Comparison of ENCODE assay signal across 9 mouse cellular contexts in genomic region chr14:75753206-75753605, GRCm38 (mm10). TPM values are rescaled to one million over a fixed set of nuclear protein-coding genes. Genes with fewer than 3 reads are reported as not detected.
DNase-seq lines count a peak whose midpoint lies in the region; ATAC-seq and TF ChIP-seq lines count a peak whose summit lies in the region.
"Had no signal": no experiment of that assay in that cellular context is flagged by ENCODE, and none has a peak within 500 bp of the region (broad histone marks: within the 10 kb centered on the region; RNA-seq: fewer than 3 reads in every experiment).

No protein-coding gene starts in this region.

- no peak for TF ChIP-seq CTCF in ES-Bruce4 (IDR thresholded peaks at IDR 0.05; ENCODE audit: low read depth, low read length)

- peaks cover 13% of the 10 kb centered on the region; the same call in 1 of the 2 replicates for H3K27me3 ChIP-seq in heart, embryonic 10.5 days (ENCODE audit: insufficient read depth, poor library complexity, severe bottlenecking)
- H3K27me3 ChIP-seq in ES-Bruce4 (ENCODE audit: control insufficient read depth, insufficient read depth, low read length, poor library complexity, severe bottlenecking) = no peaks in the 10 kb centered on the region
- no peaks in the 10 kb centered on the region for H3K27me3 ChIP-seq in hindbrain, embryonic 11.5 days (ENCODE audit: control insufficient read depth, insufficient read depth, low read length)
- H3K27me3 ChIP-seq in midbrain, embryonic 10.5 days (ENCODE audit: low read depth, poor library complexity, severe bottlenecking) = peaks cover 22% of the 10 kb centered on the region

- H3K4me1 ChIP-seq in heart, embryonic 10.5 days = peaks cover 11% of the 10 kb centered on the region
- peaks cover 1% of the 10 kb centered on the region for H3K4me1 ChIP-seq in ES-Bruce4 (ENCODE audit: control insufficient read depth, insufficient read depth, low read length)
- peaks cover 3% of the 10 kb centered on the region; the same call in 1 of the 2 replicates for H3K4me1 ChIP-seq in hindbrain, embryonic 11.5 days (replicated peaks; ENCODE audit: control insufficient read depth, insufficient read depth, low read length)
- peaks cover 31% of the 10 kb centered on the region for H3K4me1 ChIP-seq in midbrain, embryonic 10.5 days

- TF ChIP-seq EP300 in ES-Bruce4 (IDR thresholded peaks at IDR 0.05; ENCODE audit: insufficient read depth, low read depth, low read length) = no peak

- no peak overlapping the region for H3K27ac ChIP-seq in heart, embryonic 10.5 days
- 0 out of 2 replicates have a peak overlapping the region, but pooled peaks have one; percentile 25 for H3K27ac ChIP-seq in ES-Bruce4 (ENCODE audit: insufficient read depth, low read length)
- H3K27ac ChIP-seq in hindbrain, embryonic 11.5 days (ENCODE audit: low read depth, low read length) = no peak overlapping the region
- H3K27ac ChIP-seq in midbrain, embryonic 10.5 days (replicated peaks) = no peak overlapping the region

- TF ChIP-seq POLR2A in ES-Bruce4 (IDR thresholded peaks at IDR 0.05; ENCODE audit: insufficient read depth, low read length) = no peak

- WGBS in heart, embryonic 10.5 days = 62% methylated on average over 8 of the region's 8 CpGs
- 78% methylated on average over 8 of the region's 8 CpGs for WGBS in hindbrain, embryonic 11.5 days
- whole genome bisulfite sequencing in midbrain, embryonic 10.5 days = 82% methylated on average over 8 of the region's 8 CpGs

- ATAC-seq in hindbrain, embryonic 11.5 days (ENCODE audit: low FRiP score) = no peak

- H3K9me3 ChIP-seq in heart, embryonic 10.5 days = no peaks in the 10 kb centered on the region
- H3K9me3 ChIP-seq in ES-Bruce4 (replicated peaks; ENCODE audit: control insufficient read depth, insufficient read depth, low read length, poor library complexity, severe bottlenecking) = no peaks in the 10 kb centered on the region
- no peaks in the 10 kb centered on the region for H3K9me3 ChIP-seq in hindbrain, embryonic 11.5 days (ENCODE audit: control insufficient read depth, low read length)
- no peaks in the 10 kb centered on the region for H3K9me3 ChIP-seq in midbrain, embryonic 10.5 days (replicated peaks)

- peak overlapping the region; percentile 98 for H3K4me3 ChIP-seq in heart, embryonic 10.5 days
- H3K4me3 ChIP-seq in ES-Bruce4 (ENCODE audit: low read depth, low read length) = no peak overlapping the region
- H3K4me3 ChIP-seq in hindbrain, embryonic 11.5 days (ENCODE audit: low read depth, low read length) = peak overlapping the region; percentile 96
- peak overlapping the region; percentile 100 for H3K4me3 ChIP-seq in midbrain, embryonic 10.5 days

- intact Hi-C loops in left cerebral cortex, postnatal 14 days (cut with DNase I) = no loop called here

- no peak for DNase-seq in heart, embryonic 10.5 days (ENCODE audit: low spot score)
- DNase-seq in heart, adult 18-20 months = no peak
- DNase-seq in hindbrain, embryonic 11.5 days (ENCODE audit: low spot score) = no peak
- DNase-seq in midbrain, embryonic 10.5 days (ENCODE audit: low spot score) = no peak
- no peak for DNase-seq in right cerebral cortex, postnatal 10 days (ENCODE audit: low spot score in 2 of 2)
- no peak for DNase-seq in left cerebral cortex, postnatal 14 days (ENCODE audit: low spot score in 2 of 2)
- no peak for DNase-seq in cerebellum, postnatal 10 days
- DNase-seq: thymus, postnatal 36 days had no signal

- peak overlapping the region; percentile 75 for H3K4me2 ChIP-seq in hindbrain, embryonic 11.5 days (replicated peaks; ENCODE audit: low read depth, low read length)

- peak overlapping the region; percentile 85 for H3K9ac ChIP-seq in ES-Bruce4 (ENCODE audit: low read depth, poor library complexity, severe bottlenecking)
- no peak overlapping the region for H3K9ac ChIP-seq in hindbrain, embryonic 11.5 days (ENCODE audit: low read depth, low read length)

- no peaks in the 10 kb centered on the region for H3K36me3 ChIP-seq in heart, embryonic 10.5 days
- no peaks in the 10 kb centered on the region for H3K36me3 ChIP-seq in ES-Bruce4 (ENCODE audit: control insufficient read depth, insufficient read depth, low read length, poor library complexity, severe bottlenecking)
- no peaks in the 10 kb centered on the region for H3K36me3 ChIP-seq in hindbrain, embryonic 11.5 days (ENCODE audit: control insufficient read depth, insufficient read depth, low read length)
- H3K36me3 ChIP-seq in midbrain, embryonic 10.5 days = 0 out of 2 replicates have a peak, but pooled peaks cover 3% of the 10 kb centered on the region

RNA-seq across cellular contexts. Expression of gene Cog3, which starts 1.1 kb away (rescaled TPM):
- 16.6 and 18.9 TPM in 2 replicates for polyA plus RNA-seq in heart, embryonic 10.5 days (2016; fragmentation: Nextera tagmentation; extraction: Ambion mirVana)
- total RNA-seq in heart, adult 18-20 months (2021) = 10 to 100 TPM; 13.4 to 14.9 TPM
- polyA plus RNA-seq in ES-Bruce4 (2011; ENCODE audit: insufficient read depth, insufficient read length, low read depth, missing spikeins) = 24.6 and 25.5 TPM in 2 replicates
- polyA plus RNA-seq in hindbrain, embryonic 11.5 days (2014; fragmentation: Nextera tagmentation; extraction: Ambion mirVana) = 23.2 and 28.2 TPM in 2 replicates
- polyA plus RNA-seq in midbrain, embryonic 10.5 days (2016; fragmentation: Nextera tagmentation; extraction: Ambion mirVana) = 19.2 and 20.2 TPM in 2 replicates
- total RNA-seq in left cerebral cortex, postnatal 14 days (2021) = 10 to 100 TPM; 22.8 to 23.2 TPM

RNA-seq across cellular contexts. Expression of gene Slc25a30, which starts 33.6 kb away (rescaled TPM):
- 5.2 and 5.8 TPM in 2 replicates for polyA plus RNA-seq in heart, embryonic 10.5 days (2016; fragmentation: Nextera tagmentation; extraction: Ambion mirVana)
- total RNA-seq in heart, adult 18-20 months (2021) = 10 to 100 TPM; 16.6 to 18.5 TPM
- 70.6 and 73.3 TPM in 2 replicates for polyA plus RNA-seq in ES-Bruce4 (2011; ENCODE audit: insufficient read depth, insufficient read length, low read depth, missing spikeins)
- 9.3 and 11.3 TPM in 2 replicates for polyA plus RNA-seq in hindbrain, embryonic 11.5 days (2014; fragmentation: Nextera tagmentation; extraction: Ambion mirVana)
- 5.8 and 6.3 TPM in 2 replicates for polyA plus RNA-seq in midbrain, embryonic 10.5 days (2016; fragmentation: Nextera tagmentation; extraction: Ambion mirVana)
- total RNA-seq in left cerebral cortex, postnatal 14 days (2021) = 10 to 100 TPM in 1 of 2 experiments, 1 to 10 TPM in 1; 9.9 to 10.9 TPM
